Mouse (Mus musculus) lung, postnatal 36 days (tissue): Measurements from ENCODE around the gene Gm21616.
"Not testable (repeated sequence)": the region's sequence is repeated elsewhere in the genome, so short reads cannot be mapped to it uniquely, and the experiment has no call there.

Source experiments
- DNase-seq: peaks from one replicate; pipeline ENCODE4 v3.0.0; 2022; ENCODE audit warnings: mixed read lengths

Gene Gm21616

DNA sequence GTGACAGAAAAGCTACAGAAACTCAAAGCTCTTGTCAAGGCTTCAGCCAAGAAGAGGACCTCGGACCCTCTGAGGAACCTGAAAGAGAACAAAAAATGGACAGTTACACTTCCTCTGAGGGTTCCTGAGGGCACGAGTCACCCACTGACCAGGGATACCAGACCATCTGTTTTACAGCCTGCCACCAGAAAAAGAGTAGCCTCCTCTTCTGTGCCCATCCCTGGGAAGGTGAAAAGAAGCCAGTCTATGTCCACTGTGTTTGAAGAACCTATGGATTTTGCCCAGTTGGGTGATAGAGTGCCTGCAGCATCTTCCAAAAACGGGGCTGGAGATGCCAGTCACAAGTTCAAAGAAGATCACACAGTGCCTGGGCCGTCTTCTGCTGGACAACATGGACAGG, at the start of gene Gm21616:
Gm21616 (plus strand) TSS at position 301 of the 400 bp plus-strand sequence.
- not testable (repeated sequence) for DNase-seq
